Mouse (Mus musculus): Measurements from ENCODE around the gene Zfp523. TPM values are rescaled to one million over a fixed set of nuclear protein-coding genes. Genes with fewer than 3 reads are reported as not detected.

Gene Zfp523
- total RNA-seq, 2 experiments from 2014 or later = 20.9 to 29.1 TPM

DNA sequence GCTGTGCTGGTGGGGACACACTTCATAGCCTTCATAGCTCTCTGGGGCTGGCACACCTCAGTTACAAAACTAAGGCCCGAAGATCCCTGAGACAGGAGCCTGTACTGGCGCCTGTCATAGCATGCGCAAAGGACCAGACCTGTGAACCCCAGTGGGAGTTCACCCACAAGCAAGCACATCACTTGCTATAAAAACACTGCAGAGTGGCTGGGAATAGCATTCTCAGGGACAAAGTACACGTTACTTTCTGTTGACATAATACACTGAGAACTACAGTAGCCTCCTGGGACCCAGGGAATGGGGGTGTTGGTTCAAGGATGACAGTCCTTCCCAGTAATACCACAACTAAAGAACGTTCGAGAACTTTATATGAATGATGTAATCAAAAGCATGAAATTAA is 23.8 kb upstream of the Zfp523 start:
- ATAC-seq (replicated peaks; ENCODE audit: poor library complexity, severe bottlenecking) = no peak

DNA sequence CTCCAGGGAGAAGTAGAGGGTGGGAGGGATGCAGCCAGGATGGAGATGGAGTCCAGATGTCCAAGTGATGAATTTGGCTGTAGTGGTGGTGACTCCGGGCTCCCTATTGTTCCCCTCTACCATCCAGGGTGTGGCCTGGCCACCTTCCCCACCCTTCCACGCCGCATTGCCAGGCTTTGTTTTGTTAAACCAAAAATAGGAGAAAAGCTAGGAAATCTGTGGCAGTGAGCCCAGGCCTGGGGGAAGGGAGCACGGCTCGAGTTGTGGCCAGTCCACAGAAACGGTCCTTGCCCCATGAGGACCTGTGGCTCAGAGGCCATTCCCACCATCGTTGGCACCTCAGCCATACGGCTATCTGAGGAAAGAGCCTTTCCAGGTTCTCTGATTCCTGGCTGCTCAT is 22.0 kb upstream of the Zfp523 start:
- ATAC-seq (replicated peaks; ENCODE audit: poor library complexity, severe bottlenecking) = no peak

DNA sequence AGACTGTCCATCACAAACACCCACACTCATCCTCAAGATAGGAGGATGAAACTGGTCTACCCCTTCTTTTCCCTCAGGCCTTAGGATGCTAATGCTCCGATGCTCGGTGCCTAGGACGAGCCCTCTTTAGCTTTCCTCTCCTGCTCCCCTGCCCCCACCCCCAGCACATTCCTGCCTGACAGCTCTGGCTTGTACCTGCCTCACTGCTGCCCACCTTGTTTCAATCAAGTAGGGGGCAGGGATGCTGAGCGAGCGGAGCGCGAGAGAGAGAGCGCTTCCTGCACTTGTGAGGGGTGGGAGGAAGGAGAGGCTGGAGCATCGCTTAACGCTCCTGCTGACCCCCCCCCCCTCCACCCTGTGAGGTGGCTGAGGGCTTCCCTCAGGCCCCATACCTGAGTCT is 16.6 kb upstream of the Zfp523 start:
- ATAC-seq (replicated peaks; ENCODE audit: poor library complexity, severe bottlenecking) = no peak

DNA sequence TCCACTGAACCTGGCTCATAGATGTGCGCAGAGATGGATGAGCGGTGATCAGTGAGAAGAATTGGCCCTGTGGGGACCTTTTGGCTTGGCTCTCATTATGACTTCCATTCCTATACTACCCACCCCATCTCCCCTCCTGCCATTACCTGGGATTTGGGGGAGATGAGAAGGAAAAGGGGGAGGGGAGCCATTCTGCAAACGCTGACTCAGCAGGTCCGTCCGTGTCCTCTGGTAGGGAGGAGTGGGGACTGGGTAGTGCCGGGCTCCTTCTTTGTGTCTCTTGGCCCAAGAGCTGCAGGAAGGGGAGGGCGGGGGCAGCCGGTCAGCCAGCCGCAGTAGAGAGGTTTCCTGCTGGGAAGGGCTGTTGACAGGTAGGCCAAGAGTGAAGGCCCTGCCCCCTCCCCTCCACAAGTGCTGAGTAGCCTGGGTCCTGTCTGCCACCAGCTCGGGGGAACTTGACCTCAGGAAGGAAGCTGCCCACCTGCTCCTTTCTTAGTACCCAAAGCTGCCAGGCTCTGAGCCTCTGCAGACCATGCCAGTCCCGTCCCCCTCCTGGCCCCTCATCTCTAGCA is 15.5 kb upstream of the Zfp523 start:
- no peak for ATAC-seq (replicated peaks; ENCODE audit: poor library complexity, severe bottlenecking)

DNA sequence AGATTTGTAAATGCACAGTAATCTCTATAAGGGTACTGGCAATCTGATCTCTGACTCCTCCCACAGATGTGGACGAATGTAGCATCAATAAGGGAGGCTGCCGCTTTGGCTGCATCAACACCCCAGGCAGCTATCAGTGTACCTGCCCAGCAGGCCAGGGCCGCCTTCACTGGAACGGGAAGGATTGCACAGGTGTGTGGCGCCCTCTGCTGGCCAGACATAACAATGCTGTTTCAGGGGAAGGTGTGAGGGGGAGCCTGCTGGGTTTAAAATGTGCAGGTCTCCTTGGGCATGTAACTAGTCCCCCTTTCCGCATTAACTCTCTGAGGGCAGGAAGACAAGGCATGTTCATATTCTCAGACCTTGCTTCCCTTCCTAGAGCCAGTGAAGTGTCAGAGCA is 13.3 kb upstream of the Zfp523 start:
- ATAC-seq (replicated peaks; ENCODE audit: poor library complexity, severe bottlenecking) = peak; percentile 75

DNA sequence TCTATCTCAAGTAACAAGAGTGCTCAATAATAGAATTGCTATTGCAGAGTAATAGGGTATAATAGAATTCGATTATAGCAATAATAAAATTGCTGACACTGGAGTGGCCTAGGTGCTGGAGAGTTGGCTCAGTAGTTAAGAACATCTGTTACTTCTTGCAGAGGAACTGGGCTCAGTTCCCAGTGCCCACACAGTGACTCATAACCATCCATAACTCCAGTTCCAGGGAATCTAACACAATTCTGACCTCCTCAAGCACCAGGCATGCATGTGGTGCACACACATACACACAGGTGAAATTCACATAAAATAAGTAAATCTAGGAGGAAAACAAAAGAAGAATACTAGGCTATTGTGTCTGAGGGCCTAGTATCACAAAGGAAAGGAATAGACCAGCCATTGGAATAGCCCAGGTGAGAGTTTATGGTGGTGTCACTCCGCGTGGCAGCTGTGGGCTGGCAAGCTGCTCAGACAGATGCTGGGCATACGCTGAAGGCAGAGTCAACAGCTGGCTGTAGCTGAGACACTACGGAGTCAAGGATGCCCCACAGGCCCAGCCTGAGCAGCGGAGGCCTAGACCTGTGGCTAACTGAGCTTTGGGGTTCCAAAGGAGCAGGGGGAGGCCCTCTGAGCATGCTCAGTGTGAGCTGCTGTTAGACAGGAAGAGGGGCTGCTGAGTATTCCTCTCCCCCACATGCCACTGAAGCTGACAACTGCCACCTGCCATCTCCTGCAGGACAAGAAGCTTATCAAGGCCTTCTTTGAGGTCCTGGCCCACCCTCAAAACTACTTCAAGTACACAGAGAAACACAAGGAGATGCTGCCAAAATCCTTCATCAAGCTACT is 6.2 kb upstream of the Zfp523 start:
- ATAC-seq (replicated peaks; ENCODE audit: poor library complexity, severe bottlenecking) = no peak

DNA sequence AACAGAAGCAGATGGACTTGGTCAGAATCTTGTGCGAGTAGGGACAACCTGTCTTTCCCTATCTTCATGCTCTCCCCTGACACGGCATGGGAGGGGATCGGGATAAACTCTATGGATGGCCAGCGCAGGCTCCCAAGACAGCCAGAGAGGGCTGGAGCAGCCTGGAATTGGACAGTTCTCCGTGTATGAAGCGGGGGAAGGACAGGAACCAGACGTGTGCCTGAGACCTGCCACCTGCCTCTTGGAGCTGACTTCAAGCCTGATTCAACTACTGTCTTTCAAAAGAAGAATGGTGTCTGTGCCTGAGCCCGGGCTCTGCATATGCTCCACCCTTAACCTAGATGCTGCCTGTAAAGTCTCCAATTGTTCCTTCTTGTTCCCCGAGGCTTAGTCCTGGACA is 4.2 kb upstream of the Zfp523 start:
- no peak for ATAC-seq (replicated peaks; ENCODE audit: poor library complexity, severe bottlenecking)

DNA sequence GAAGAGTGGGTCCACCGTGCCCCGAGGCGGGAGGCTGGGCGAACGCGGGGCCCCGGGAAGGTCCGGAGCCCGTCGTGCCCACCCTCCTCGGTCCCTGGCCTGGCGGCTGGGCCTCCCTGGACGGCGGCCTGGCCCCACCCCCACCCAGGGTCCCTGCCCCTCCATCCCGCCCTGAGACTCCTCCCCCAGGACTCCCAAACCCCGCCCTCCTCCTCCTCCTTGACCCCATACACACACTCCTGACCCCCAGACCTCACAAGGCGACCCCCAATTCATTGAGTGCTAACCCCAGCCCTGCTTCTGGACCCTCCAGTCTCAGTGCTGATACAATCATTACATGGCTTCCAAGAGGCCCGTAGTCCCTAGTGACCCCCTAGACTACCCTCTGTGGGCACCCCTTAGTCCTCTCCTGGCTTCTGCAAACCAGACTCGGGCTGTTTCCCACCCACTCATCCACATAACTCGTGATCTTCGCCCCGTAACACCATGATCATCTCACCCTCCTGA is 664 bp downstream of the Zfp523 start:
- ATAC-seq (replicated peaks; ENCODE audit: poor library complexity, severe bottlenecking) = peak; percentile 12; the same call in 1 of the 2 replicates

DNA sequence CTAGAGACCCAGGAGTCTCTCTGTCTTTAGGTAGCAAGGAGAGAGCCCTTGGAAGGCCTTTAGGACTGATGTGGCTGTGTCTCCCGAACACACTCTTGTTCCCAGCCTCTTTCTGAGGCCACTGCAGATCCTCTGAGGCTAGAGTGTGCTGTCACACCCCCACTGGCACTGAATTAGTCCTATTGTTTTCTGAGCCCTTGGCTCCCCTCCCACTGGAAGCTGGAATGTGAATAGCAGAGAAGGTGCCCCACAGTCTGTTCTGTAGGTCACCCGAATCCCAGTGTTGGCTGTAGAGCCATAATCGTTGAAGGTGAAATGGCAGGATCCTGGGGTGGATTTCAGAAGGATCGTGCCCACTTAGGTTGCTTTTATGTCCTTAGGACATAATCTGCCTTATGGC is 3.4 kb downstream of the Zfp523 start:
- ATAC-seq (replicated peaks; ENCODE audit: poor library complexity, severe bottlenecking) = no peak

DNA sequence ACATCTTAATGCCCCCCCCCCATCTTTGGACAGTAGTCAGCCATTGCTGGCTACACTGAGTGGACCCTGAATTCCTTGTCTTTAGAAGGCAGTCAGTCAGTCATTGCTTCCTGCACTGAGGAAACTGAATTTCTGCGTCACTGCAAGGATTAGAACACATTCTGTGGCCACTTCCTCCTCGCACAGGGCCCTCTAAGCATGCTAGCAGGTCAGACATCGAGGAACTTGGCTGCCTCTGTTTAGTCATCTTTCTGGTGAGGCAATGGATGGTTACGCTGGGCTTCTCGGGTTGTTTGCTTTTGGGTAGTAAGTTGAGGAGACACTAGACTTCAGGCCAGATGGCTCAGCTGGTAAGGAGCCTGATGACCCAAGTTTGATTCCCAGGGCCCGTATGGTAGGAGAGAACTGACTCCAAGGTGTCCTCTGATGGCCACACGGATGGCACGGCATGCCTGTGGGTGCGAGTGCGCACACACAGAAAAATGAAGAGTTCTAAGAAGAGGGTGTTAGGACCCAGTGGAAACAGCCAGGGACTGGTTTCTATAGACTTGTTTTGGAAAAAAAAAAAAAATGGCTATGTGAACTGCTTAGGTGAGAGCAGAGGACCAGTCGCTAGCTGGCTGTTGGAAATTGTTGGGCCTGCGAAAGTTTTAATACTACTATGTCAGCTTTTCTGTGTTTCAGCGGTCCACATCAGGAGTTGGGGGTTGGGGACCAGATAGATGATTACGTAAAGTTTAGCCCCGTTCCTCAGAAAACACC is 4.0 kb downstream of the Zfp523 start:
- ATAC-seq (replicated peaks; ENCODE audit: poor library complexity, severe bottlenecking) = peak; percentile 76

DNA sequence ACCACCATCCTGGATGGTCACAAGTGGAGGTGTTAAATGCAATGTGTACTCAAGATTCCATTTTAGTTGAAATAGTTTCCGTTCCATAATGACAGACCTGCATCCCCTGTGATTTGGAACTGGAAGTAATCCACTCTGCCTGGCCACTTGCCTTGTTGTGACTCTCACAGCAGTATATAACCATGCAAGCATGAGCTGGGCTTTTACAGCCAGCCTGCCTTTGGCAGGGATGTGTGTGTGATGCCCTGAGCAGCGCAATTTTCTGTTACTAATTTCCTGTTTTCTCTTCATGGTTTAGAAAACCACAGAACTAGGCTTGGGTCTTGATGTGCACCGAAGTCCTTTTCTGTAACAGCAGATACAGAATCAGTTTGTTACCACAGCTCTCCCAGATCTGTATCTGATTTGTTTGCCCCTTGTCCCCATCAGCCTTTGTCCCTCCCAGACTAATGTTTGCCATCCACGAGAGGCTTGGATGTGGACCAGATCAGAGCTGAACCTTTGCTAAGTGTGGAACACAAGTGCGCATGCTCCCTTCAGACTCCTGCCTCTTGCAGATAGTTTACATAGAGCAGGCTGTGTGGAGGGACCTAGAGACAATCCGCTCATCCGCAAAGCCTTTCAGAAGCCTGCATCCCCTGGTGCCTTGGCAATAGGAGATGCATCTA is 8.2 kb downstream of the Zfp523 start:
- ATAC-seq (replicated peaks; ENCODE audit: poor library complexity, severe bottlenecking) = peak; percentile 10; the same call in 1 of the 2 replicates

DNA sequence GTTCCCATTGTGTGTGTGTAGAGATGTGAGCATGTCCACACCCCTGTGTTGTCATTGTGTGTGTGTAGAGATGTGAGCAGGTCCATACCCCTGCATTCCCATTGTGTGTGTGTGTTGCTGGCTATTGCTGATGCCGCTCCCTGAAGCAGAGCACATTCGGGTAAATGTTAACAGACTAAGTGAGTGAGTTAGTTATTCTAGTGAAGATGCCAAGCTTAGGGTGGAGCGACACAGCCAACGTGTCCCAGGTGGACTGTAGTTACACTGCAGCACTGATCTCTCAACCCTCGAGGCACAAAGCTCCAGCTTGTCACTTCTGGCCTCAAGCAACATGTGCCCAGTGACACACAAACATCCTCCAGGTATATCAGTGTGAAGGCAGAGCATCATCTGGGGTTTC is 11.4 kb downstream of the Zfp523 start:
- ATAC-seq (replicated peaks; ENCODE audit: poor library complexity, severe bottlenecking) = no peak

DNA sequence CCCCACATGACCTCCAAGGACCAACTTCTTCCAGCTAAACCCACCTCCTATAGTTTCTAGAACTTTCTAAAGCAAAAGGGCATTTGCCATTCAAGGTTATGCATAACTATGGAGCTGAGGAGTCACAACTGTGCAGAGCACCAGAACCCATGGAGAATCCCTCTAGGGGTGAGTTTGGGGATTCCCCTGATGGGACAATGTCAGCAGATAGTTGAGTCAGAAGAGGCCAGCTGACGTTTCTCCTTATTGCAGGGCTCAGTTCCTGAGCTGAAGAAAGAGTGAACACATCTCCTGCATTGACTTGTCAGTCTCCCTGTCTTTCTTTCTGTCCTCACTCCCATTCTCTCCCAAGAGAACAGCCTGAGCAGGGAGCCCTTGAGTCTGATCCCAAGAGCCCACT is 15.8 kb downstream of the Zfp523 start:
- ATAC-seq (replicated peaks; ENCODE audit: poor library complexity, severe bottlenecking) = no peak

DNA sequence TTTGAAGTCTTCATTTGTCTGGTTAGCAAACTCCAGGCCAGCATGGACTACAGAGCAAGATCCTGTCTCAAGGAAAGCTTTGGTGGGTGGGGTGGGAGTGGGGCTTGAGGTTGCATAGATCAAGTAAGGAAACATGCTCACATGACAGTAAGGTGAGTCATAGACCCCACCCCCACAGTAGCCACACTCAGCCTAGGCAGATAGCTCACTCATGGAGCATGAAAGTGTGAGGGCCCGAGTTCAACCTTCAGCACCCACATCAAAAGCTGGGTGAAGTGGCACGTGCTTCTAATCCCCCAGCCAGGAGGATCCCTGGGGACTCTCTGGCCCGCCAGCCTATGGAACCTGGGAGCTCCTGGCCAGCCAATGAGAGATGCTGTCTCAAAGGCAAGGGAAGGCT is 16.6 kb downstream of the Zfp523 start:
- no peak for ATAC-seq (replicated peaks; ENCODE audit: poor library complexity, severe bottlenecking)

DNA sequence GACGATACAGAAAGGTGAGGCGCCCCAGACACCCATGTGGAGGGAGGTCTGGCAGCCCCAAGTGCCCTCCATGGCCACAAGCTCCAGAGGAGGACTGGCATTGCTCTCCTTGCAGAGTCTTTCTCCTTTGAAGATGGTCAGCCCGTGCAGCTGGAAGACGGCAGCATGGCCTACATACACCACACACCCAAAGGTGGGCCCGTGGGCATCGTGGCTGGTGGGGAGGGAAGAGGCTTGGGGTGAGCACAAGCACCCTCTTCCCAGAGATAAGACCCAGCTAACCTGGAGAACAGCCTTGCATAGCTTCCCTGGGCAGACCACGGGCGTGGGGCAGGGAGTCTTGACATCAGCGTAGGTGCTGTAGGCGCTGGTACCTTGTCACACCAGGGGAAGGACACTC is 18.1 kb downstream of the Zfp523 start:
- no peak for ATAC-seq (replicated peaks; ENCODE audit: poor library complexity, severe bottlenecking)

DNA sequence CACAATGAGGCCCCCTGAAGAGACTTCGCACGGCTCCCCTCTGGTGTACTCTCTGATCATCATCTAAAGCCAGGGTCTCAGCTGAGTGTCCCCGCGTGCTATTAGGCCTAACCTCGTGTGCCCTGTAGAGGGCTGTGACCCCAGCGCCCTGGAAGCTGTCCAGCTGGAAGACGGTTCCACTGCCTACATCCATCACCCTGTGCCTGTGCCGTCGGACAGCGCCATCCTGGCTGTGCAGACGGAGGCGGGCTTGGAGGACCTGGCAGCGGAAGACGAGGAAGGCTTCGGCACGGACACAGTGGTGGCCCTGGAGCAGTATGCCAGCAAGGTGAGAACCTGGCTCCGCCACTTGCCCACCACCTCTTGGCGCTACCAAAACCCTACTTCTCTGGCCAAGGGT is 20.7 kb downstream of the Zfp523 start:
- ATAC-seq (replicated peaks; ENCODE audit: poor library complexity, severe bottlenecking) = no peak

DNA sequence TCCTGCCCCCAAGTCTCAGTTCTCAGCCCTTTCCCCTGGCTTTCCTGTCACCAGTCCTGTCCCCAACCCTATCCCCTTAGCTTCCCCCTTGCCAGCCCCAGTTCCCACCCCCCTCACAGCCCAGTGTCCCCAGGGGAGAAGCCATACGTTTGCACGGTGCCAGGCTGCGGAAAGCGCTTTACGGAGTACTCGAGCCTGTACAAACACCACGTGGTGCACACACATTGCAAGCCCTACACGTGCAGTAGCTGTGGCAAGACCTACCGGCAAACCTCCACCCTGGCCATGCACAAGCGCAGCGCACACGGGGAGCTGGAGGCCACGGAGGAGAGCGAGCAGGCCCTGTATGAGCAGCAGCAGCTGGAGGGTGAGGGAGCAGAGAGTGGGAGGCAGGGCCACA is 25.1 kb downstream of the Zfp523 start:
- no peak for ATAC-seq (replicated peaks; ENCODE audit: poor library complexity, severe bottlenecking)

DNA sequence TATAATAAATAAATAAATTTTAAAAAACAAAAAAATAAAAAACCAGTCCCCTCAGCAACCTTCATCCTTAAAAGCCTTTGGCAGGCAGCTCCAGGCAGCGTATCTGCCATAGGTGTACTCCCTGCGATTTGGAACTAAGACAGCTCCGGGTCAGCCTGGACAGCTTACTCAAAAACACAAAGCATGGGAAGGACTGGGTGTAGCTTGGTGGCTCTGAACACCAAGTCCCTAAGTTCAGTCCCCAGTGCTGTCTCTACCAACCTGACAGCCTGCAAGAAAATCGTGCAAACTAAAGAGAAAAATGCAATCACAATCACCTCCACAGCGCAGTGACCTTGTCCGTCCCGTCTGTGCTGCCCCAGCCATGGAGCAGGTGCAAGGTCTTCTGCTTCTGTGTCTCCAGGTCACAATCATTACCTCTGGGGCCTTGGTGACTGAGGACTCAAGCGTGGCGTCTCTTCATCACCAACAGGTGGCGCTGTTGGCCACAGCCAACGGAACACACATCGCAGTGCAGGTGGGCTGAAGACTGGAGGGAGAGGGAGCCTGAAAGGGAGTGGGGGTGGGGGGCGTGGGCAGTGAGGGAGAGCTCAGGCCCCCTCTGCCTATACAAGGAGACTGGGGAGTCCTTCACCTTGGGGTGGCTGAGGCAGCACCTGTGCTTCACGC is 27.3 kb downstream of the Zfp523 start:
- ATAC-seq (replicated peaks; ENCODE audit: poor library complexity, severe bottlenecking) = 0 out of 2 replicates have a peak, but pooled peaks have one; percentile 18

DNA sequence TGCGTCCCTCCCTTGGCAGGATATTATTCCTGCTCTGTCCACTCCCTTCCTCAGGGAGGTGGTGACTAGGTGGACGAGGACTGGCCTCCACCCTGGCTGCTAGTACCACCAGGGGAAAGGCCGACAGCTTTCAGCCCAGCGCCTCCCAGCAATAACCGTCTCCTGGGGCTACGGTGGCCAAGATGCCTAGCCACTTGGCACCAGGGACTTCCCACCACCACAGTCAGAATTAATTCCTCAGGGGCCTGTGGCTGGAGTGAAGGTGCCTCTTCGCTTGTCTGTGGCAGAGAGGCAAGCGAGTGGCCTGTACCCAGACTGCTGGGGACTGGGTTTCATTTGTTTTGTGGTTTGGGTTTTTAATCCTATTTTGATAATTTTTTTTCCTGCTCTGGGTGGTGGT is 28.5 kb downstream of the Zfp523 start:
- ATAC-seq (replicated peaks; ENCODE audit: poor library complexity, severe bottlenecking) = no peak

DNA sequence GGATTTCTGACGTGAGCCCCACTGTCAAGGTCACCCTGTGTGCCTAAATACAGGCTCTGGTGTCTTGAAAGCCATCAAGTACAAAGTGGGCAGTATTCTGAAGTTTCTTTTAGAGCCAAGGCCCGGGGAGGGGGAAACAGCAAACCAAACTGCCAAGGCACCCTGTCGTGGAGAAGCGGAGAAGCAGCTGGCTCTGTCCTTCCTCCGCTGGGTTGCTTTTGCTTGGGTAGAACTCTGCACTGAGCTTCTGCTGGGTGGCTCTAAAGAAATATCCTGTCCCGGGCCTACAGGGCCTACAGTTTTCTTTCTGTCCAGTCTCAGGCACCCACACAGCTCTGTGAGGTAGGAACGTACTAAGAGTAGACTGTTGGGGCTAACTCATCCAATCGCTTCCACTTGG is 30.2 kb downstream of the Zfp523 start:
- ATAC-seq (replicated peaks; ENCODE audit: poor library complexity, severe bottlenecking) = no peak; the same call in 1 of the 2 replicates

All from granulocyte monocyte progenitor cell, adult 5-6 weeks (primary cell).